Mouse (Mus musculus): ENCODE data around the gene Rint1.

DNA sequence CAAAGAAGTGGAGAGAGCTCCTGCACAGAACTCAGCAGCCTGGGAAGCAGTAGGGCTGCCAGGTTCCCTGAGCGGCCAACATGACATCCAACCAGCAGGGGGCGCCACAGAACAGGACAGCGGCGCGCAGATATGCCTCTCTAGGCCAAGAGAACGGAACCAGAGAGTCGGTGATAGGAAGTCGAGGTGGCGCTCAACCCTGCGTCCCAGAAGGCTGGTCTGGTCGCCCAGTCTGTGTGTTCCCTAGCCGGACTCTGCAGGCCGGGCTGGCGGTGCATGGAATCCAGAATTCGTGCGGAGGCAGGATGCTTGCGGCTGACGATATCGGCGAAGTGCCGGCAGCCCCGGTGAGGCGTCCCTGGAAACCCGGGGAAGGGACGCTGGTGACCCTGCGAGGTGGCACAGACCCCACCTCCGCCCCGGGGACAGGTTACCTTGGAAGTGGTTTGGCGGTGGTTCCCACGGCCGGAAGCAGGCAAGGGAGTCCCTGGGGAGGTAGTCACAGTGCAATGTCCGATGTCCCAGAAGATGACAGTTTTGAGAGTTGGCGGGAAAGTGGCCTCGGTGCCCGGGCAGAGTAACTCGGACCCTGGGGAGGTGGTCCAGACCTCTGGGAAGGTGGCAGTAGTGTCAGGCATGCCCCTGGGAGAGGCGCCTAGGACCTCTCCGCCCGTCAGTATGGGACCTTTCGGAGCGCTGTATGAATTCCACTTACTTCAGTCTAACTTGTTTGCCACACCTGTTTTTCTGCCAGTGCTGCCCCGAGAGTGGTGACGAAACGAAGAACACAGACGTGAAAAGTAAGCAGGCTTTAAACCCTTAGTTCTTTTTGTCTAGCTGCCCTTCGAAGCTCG is at the start of gene Rint1:
- TF ChIP-seq POLR2A (IDR thresholded peaks at IDR 0.05; ENCODE audit: borderline replicate concordance, insufficient read depth, low read length) = peak; percentile 93
- peak; percentile 93 for TF ChIP-seq CTCF (IDR thresholded peaks at IDR 0.05; ENCODE audit: borderline replicate concordance, insufficient read depth, low read depth, low read length)

Measured in cerebellum, adult 2 months (tissue).